Mouse (Mus musculus) intestine, postnatal 0 days (tissue): ENCODE data around the gene Taok1. TPM values are rescaled to one million over a fixed set of nuclear protein-coding genes. Genes with fewer than 3 reads are reported as not detected.

Source experiments
- ATAC-seq: fragments of 200-750 bp; cut with Nextera tagmentation; 2 replicates; pipeline ENCODE4 v1.8.0; 2017; ENCODE audit warnings: mild to moderate bottlenecking, moderate TSS enrichment, moderate library complexity
- H3K27ac ChIP-seq: fragments of 300-500 bp; sonication (generic); 2 replicates; pipeline ENCODE4 v1.5.1; 2014; ENCODE audit warnings: mild to moderate bottlenecking, low read depth, low read length, moderate library complexity
- H3K27me3 ChIP-seq: fragments of 300-500 bp; sonication (generic); replicated peaks from 2 replicates; pipeline ENCODE4 v1.6.1; 2014; ENCODE audit warnings: low read length, mixed read lengths; ENCODE audit not compliant: control insufficient read depth, insufficient read depth
- H3K36me3 ChIP-seq: fragments of 300-500 bp; sonication (generic); 2 replicates; pipeline ENCODE4 v1.6.1; 2014; ENCODE audit warnings: mild to moderate bottlenecking, moderate library complexity; ENCODE audit not compliant: control insufficient read depth, insufficient read depth
- H3K4me1 ChIP-seq: fragments of 300-500 bp; sonication (generic); replicated peaks from 2 replicates; pipeline ENCODE4 v1.6.1; 2014; ENCODE audit warnings: antibody characterized with exemption, low read length, mixed read lengths; ENCODE audit not compliant: control insufficient read depth, insufficient read depth
- H3K4me2 ChIP-seq: fragments of 300-500 bp; sonication (generic); replicated peaks from 2 replicates; pipeline ENCODE4 v1.6.1; 2014; ENCODE audit warnings: low read depth, mild to moderate bottlenecking, moderate library complexity
- H3K4me3 ChIP-seq: fragments of 300-500 bp; sonication (generic); 2 replicates; pipeline ENCODE4 v1.5.1; 2014; ENCODE audit warnings: low read depth, low read length
- H3K9ac ChIP-seq: fragments of 300-500 bp; sonication (generic); 2 replicates; pipeline ENCODE4 v1.6.1; 2014; ENCODE audit warnings: mild to moderate bottlenecking, low read depth, low read length
- H3K9me3 ChIP-seq: fragments of 300-500 bp; sonication (generic); 2 replicates; pipeline ENCODE4 v1.6.1; 2016; ENCODE audit warnings: mixed run types; ENCODE audit not compliant: control insufficient read depth
- CTCF ChIP-seq: sonication (generic); IDR thresholded peaks from 2 replicates; pipeline ENCODE4 v1.5.1; 2016; ENCODE audit warnings: low read depth, mild to moderate bottlenecking, control low read depth, antibody characterized with exemption, moderate library complexity
- WGBS: fragments of 180-500 bp; shearing (Covaris S2); extraction: QIAGEN DNeasy Blood & Tissue Kit; methylation state at CpG from one replicate; pipeline ENCODE4 v1.1.7; 2014; 5-methylcytosine and 5-hydroxymethylcytosine counted together
- polyA plus RNA-seq: library from polyadenylated mRNA; unstranded; fragments of >200 nt; fragmentation: Nextera tagmentation; extraction: Ambion mirVana; gene quantifications from 2 replicates; pipeline ENCODE4 v1.2.1, GENCODE M21; 2015

The Taok1 gene
- polyA plus RNA-seq, 1 experiment from 2014 or later, result 8.6 TPM

DNA sequence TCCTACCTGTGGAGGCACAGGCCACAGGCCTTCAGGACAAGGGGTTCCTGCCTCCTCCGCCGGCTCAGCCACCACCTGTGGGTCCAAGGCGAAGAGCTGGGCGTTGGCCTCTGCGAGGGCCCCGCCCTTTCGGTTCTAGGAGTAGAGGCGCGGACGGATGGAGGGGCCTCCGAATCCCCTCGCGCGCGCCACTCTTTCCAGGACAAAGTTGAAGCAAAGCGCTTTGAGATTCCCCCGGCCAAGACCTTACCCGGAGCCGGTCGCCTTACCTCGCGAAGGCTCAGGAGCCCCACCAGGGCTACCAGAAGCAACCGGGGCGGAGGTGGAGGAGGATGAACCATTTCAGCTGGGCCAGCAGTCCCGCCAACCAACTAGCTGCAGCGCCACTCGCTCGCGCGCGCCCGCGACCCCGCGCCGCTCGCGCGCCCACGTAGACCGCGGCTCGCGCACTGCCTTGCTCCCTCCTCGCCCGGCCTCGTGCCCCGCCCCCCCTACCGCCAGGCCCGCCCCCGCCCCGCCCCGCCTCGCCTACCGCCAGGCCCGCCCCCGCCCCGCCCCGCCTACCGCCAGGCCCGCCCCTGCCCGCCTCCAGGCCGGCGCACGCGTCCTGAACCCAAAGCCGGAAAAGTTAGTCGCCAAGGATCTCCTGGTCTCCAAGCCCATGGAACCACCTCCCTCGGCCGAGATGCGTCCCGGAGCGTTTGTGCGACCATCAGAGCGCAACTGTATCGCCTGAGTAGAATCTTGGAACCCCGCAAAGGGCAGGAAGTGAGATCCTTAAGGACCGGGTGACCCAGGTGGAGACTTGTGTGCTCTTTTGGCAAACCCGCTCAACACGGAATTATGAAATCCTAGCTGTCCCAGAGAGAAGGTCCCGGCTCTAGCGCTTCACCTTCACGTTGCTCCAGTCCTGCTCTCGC lies 94.5 kb downstream of the Taok1 start:
- Histone ChIP-seq H3K9me3 (no peaks in the 10 kb centered on the region), H3K27ac (peak overlapping the region; percentile 81), H3K36me3 (no peaks in the 10 kb centered on the region), H3K4me3 (peak overlapping the region; percentile 69), H3K4me1 (peaks cover 8% of the 10 kb centered on the region; the same call in 1 of the 2 replicates), H3K9ac (peak overlapping the region; percentile 63), H3K27me3 (0 out of 2 replicates have a peak, but pooled peaks cover 4% of the 10 kb centered on the region), H3K4me2 (peak overlapping the region; percentile 95)
- ATAC-seq, result peak; percentile 79
- WGBS, result under 1% methylated on average over 53 of the region's 84 CpGs
- TF ChIP-seq CTCF, result no peak

DNA sequence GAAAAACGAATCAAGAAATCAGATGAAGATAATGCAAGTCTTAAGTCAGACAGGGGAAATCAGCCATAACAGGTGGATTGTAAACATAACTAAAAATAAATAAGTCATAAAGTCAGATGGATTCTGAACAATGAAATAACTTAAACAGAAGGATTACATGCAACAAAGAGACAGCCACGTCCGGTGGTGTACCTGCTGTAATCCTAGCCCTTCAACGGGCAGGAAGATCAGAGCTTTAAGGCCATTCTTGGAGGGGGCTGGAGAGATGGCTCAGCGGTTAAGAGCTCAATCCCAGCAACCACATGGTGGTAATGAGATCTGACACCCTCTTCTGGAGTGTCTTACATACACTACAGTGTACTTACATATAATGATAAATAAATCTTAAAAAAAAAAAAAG lies 96.3 kb downstream of the Taok1 start:
- Histone ChIP-seq H3K9ac (no peak overlapping the region), H3K4me1 (peaks cover 14% of the 10 kb centered on the region; the same call in 1 of the 2 replicates), H3K36me3 (peaks cover 1% of the 10 kb centered on the region; the same call in 1 of the 2 replicates), H3K4me2 (no peak overlapping the region), H3K4me3 (no peak overlapping the region), H3K27me3 (0 out of 2 replicates have a peak, but pooled peaks cover 3% of the 10 kb centered on the region), H3K9me3 (no peaks in the 10 kb centered on the region), H3K27ac (no peak overlapping the region)
- no peak for ATAC-seq
- no peak for TF ChIP-seq CTCF
- 74% methylated on average over 5 of the region's 5 CpGs for WGBS

DNA sequence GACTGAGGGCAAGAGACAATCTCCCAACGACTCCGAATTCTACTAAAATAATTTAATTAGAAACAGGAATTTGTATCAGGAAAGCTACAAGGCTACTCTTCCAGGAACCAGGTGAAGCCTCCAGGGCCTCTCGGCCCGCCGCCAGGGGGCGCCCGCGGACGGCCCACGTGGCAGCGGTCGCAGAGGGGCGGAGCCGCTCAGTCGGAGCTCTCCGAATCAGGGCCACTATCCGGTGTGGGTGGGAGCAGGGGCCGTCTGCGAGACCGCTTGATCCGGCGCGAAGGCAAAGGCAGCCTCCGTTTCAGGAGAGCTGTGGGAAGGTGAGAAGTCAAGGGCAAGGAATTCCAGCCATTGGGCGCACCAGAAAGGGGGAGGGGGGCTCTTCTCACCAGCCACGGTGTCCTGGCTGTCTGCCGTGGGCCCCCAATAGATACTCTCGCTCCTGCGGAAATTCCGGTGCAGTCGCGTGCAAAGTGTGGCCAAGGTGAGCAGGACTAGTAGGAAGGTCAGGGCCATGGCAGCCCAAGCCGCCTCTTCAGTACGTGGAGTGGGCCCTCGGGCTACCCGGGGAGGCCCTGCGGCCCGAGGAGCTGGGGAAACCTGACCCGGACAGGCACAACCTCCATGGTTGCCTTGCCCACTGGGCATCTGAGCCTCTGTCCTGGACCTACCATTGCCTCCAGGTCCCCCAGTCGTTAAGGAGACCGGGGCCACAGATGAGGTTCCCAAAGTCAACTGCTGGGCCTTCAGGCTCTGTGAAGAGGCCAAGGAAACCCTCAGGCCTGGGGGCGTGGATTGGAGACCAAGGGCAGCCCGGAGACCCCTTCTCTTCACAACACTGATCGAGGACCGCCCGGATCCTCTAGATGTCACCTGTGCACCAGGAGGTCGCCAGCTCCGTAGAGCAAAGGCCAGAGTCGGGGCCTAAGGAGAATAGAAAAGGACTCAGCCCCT lies 99.3 kb downstream of the Taok1 start:
- Histone ChIP-seq H3K27me3 (no peaks in the 10 kb centered on the region), H3K27ac (0 out of 2 replicates have a peak overlapping the region, but pooled peaks have one; percentile 65), H3K4me1 (peaks cover 16% of the 10 kb centered on the region; the same call in 1 of the 2 replicates), H3K4me3 (peak overlapping the region; percentile 7; the same call in 1 of the 2 replicates), H3K9me3 (no peaks in the 10 kb centered on the region), H3K9ac (no peak overlapping the region), H3K4me2 (peak overlapping the region; percentile 60), H3K36me3 (peaks cover 30% of the 10 kb centered on the region)
- peak; percentile 19; the same call in 1 of the 2 replicates for ATAC-seq
- WGBS, result 26% methylated on average over 49 of the region's 49 CpGs
- peak; percentile 95 for TF ChIP-seq CTCF

DNA sequence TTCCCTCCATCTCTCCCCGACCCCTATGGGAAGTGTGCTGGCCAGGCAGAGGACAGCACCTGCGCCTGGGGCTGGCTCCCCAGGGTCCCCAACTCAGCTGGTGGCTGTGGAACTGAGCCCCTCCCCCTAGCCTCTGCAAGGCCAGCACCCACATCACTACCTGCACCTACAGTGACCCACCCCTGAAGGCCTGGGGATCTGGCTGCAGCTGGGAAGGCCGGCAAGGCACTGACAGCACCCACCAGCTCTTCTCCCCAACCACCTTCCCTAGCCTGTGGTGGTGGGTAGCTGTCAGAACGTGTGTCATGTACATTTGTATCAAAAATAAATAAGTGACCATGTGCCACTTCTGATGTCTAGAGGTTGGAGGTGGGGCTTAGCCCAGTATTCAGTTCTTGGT lies 100.2 kb downstream of the Taok1 start:
- Histone ChIP-seq H3K36me3 (peaks cover 40% of the 10 kb centered on the region), H3K9ac (no peak overlapping the region), H3K4me3 (no peak overlapping the region), H3K27me3 (no peaks in the 10 kb centered on the region), H3K4me2 (no peak overlapping the region), H3K4me1 (peaks cover 19% of the 10 kb centered on the region), H3K9me3 (no peaks in the 10 kb centered on the region), H3K27ac (peak overlapping the region; percentile 65)
- WGBS, result 70% methylated on average over 4 of the region's 4 CpGs
- ATAC-seq, result no peak
- TF ChIP-seq CTCF, result no peak

DNA sequence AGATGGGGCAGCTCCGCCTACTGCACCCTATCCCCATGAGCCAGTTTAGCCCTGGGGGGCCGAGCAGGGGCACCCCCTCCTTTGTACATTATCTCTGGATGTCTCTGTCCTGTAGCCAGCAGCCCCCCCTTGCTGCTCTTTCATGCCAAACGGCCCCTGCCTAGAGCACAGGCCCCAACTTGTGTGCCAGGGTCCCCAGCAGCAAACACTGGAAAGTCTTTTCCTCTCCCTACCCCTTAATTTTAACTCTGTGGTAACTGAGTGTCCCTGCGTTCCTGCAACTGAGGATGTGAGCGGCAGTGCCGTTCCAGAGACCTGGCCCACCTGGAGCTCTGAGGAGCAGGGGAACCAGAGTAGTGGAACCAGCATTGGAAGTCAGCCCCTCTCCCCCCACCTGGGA lies 100.7 kb downstream of the Taok1 start:
- H3K4me2 ChIP-seq, result no peak overlapping the region
- TF ChIP-seq CTCF, result no peak
- peaks cover 41% of the 10 kb centered on the region for H3K36me3 ChIP-seq
- no peak overlapping the region for H3K4me3 ChIP-seq
- no peaks in the 10 kb centered on the region for H3K27me3 ChIP-seq
- ATAC-seq, result no peak
- H3K27ac ChIP-seq, result peak overlapping the region; percentile 65
- no peaks in the 10 kb centered on the region for H3K9me3 ChIP-seq
- peaks cover 15% of the 10 kb centered on the region for H3K4me1 ChIP-seq
- 79% methylated on average over 6 of the region's 6 CpGs for WGBS
- no peak overlapping the region for H3K9ac ChIP-seq
